In the genomic region with DNA sequence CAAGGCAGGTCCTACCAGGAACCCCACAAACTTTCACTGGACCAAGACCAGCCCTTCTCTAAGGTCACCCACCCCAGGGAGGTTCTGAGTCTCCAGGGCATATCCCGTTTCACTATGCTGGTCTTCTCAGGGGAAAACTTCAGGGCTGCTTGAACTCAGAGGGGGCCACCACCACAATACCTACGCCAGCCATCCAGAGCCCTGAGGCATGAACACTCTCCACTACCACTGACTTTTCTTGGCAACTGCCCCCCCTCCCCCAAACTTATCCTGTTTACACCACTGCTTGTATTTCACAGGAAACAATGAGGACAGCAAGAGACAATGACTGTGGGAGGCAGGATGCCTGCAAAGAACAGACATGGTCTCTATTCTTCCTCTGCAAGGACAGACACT, we compare ENCODE assay signal across 8 mouse cellular contexts. TPM values are rescaled to one million over a fixed set of nuclear protein-coding genes. Genes with fewer than 3 reads are reported as not detected.
DNase-seq lines count a peak whose midpoint lies in the region; ATAC-seq and TF ChIP-seq lines count a peak whose summit lies in the region.

No protein-coding gene starts in this region.

- ATAC-seq in kidney, embryonic 16.5 days (ENCODE audit: low FRiP score, low TSS enrichment), result peak; percentile 19; the same call in 1 of the 2 replicates

- H3K79me2 ChIP-seq in macrophage (ENCODE audit: inconsistent target), result peaks cover 91% of the 10 kb centered on the region

- H3K4me3 ChIP-seq in testis, adult 2 months (ENCODE audit: control insufficient read depth, low read depth, low read length), result no peak overlapping the region
- H3K4me3 ChIP-seq in heart, embryonic 10.5 days, result no peak overlapping the region
- H3K4me3 ChIP-seq in kidney, embryonic 16.5 days (ENCODE audit: low read length), result no peak overlapping the region
- H3K4me3 ChIP-seq in macrophage (ENCODE audit: inconsistent target), result no peak overlapping the region

- peak overlapping the region; percentile 20; the same call in 1 of the 2 replicates for H3K9ac ChIP-seq in kidney, embryonic 16.5 days (replicated peaks; ENCODE audit: low read length)

- no peak for TF ChIP-seq CTCF in testis, adult 2 months (IDR thresholded peaks at IDR 0.05; ENCODE audit: control insufficient read depth, insufficient read depth, insufficient replicate concordance, low read depth, low read length)

- DNase-seq in testis, postnatal 14 days (ENCODE audit: low spot score), result no peak
- DNase-seq in heart, embryonic 10.5 days (ENCODE audit: low spot score), result no peak
- no peak for DNase-seq in layer of hippocampus, postnatal 10 days (ENCODE audit: low spot score in 2 of 2)
- no peak for DNase-seq in gastrocnemius, adult 8-10 months (ENCODE audit: low spot score in 2 of 2)
- DNase-seq in cerebellum, adult 11-12 months, result no peak

- H3K9me3 ChIP-seq in heart, embryonic 10.5 days, result no peaks in the 10 kb centered on the region
- no peaks in the 10 kb centered on the region for H3K9me3 ChIP-seq in kidney, embryonic 16.5 days (ENCODE audit: low read length)

- H3K36me3 ChIP-seq in testis, adult 2 months (ENCODE audit: control insufficient read depth, insufficient read depth, low read length), result no peaks in the 10 kb centered on the region
- no peaks in the 10 kb centered on the region for H3K36me3 ChIP-seq in heart, embryonic 10.5 days
- no peaks in the 10 kb centered on the region for H3K36me3 ChIP-seq in kidney, embryonic 16.5 days (ENCODE audit: insufficient read depth, low read length)
- H3K36me3 ChIP-seq in macrophage (ENCODE audit: inconsistent target), result no peaks in the 10 kb centered on the region

- H3K4me2 ChIP-seq in kidney, embryonic 16.5 days (replicated peaks; ENCODE audit: low read depth, low read length), result peak overlapping the region; percentile 26

- no peak for TF ChIP-seq POLR2A in testis, adult 2 months (IDR thresholded peaks at IDR 0.05; ENCODE audit: control insufficient read depth, low read depth, low read length)

- 48% methylated on average over 2 of the region's 2 CpGs for WGBS in heart, embryonic 10.5 days
- 36% methylated on average over 2 of the region's 2 CpGs for WGBS in kidney, embryonic 16.5 days
- WGBS in macrophage (ENCODE audit: missing documents), result 5% methylated on average over 2 of the region's 2 CpGs

- peak overlapping the region; percentile 70 for H3K27ac ChIP-seq in testis, adult 2 months (ENCODE audit: control insufficient read depth, insufficient read depth, low read depth, low read length)
- peak overlapping the region; percentile 70 for H3K27ac ChIP-seq in heart, embryonic 10.5 days
- H3K27ac ChIP-seq in kidney, embryonic 16.5 days (ENCODE audit: low read length), result peak overlapping the region; percentile 90
- peak overlapping the region; percentile 91 for H3K27ac ChIP-seq in macrophage

- no peaks in the 10 kb centered on the region for H3K27me3 ChIP-seq in testis, adult 2 months (ENCODE audit: control insufficient read depth, insufficient read depth, low read length)
- no peaks in the 10 kb centered on the region for H3K27me3 ChIP-seq in heart, embryonic 10.5 days (ENCODE audit: insufficient read depth, poor library complexity, severe bottlenecking)
- H3K27me3 ChIP-seq in kidney, embryonic 16.5 days (ENCODE audit: insufficient read depth, low read length), result no peaks in the 10 kb centered on the region

- peaks cover 2% of the 10 kb centered on the region; the same call in 1 of the 2 replicates for H3K4me1 ChIP-seq in testis, adult 2 months (ENCODE audit: control insufficient read depth, insufficient read depth, low read length)
- H3K4me1 ChIP-seq in heart, embryonic 10.5 days, result peaks cover 81% of the 10 kb centered on the region
- H3K4me1 ChIP-seq in kidney, embryonic 16.5 days (ENCODE audit: insufficient read depth, low read length), result peaks cover 89% of the 10 kb centered on the region

RNA-seq across cellular contexts. Expression of a gene that starts 7.6 kb away (rescaled TPM):
- polyA plus RNA-seq in testis, adult 2 months (2012; rRNA removed), result 7.2 and 7.8 TPM in 2 replicates
- 42.3 and 58.6 TPM in 2 replicates for polyA plus RNA-seq in heart, embryonic 10.5 days (2016; fragmentation: Nextera tagmentation; extraction: Ambion mirVana)
- 138 and 144 TPM in 2 replicates for polyA plus RNA-seq in kidney, embryonic 16.5 days (2015; fragmentation: Nextera tagmentation; extraction: Ambion mirVana)
- 10 to 100 TPM; 13.5 to 89.6 (median 60.6) TPM for total RNA-seq in macrophage (2018; cell fraction: chromatin; rRNA removed)
- 10 to 100 TPM; 26.7 to 98.5 (median 51.9) TPM for total RNA-seq in macrophage (2018; cell fraction: cytosol; rRNA removed)
- total RNA-seq in macrophage (2018; cell fraction: nucleus; rRNA removed), result 100 to 1,000 TPM in 4 of 26 experiments, 10 to 100 TPM in 22; 29.7 to 119 (median 77.9) TPM
- 51.5 to 93.5 TPM (median 73.8 TPM) in 3 replicates for polyA plus RNA-seq in macrophage (2018)
- 10 to 100 TPM; 47.3 to 48.7 TPM for total RNA-seq in layer of hippocampus, postnatal 10 days (2021)
- total RNA-seq in gastrocnemius, adult 8-10 months (2022), result 10 to 100 TPM in 2 of 4 experiments, 1 to 10 TPM in 2; 8.9 to 11.6 (median 10.3) TPM

RNA-seq across cellular contexts. Expression of a gene that starts 54.6 kb away (rescaled TPM):
- polyA plus RNA-seq in testis, adult 2 months (2012; rRNA removed), result 41.1 and 45.1 TPM in 2 replicates
- 76.8 and 81.5 TPM in 2 replicates for polyA plus RNA-seq in heart, embryonic 10.5 days (2016; fragmentation: Nextera tagmentation; extraction: Ambion mirVana)
- polyA plus RNA-seq in kidney, embryonic 16.5 days (2015; fragmentation: Nextera tagmentation; extraction: Ambion mirVana), result 109 and 111 TPM in 2 replicates
- 10 to 100 TPM in 2 of 26 experiments, 1 to 10 TPM in 24; 1.2 to 11.1 (median 3.7) TPM for total RNA-seq in macrophage (2018; cell fraction: chromatin; rRNA removed)
- 10 to 100 TPM; 12.5 to 33.7 (median 20.3) TPM for total RNA-seq in macrophage (2018; cell fraction: cytosol; rRNA removed)
- 10 to 100 TPM in 15 of 26 experiments, 1 to 10 TPM in 11; 5.6 to 22.4 (median 11.0) TPM for total RNA-seq in macrophage (2018; cell fraction: nucleus; rRNA removed)
- polyA plus RNA-seq in macrophage (2018), result 20.9 to 32.3 TPM (median 29.6 TPM) in 3 replicates
- total RNA-seq in layer of hippocampus, postnatal 10 days (2021), result 100 to 1,000 TPM; 132 to 150 TPM
- total RNA-seq in gastrocnemius, adult 8-10 months (2022), result 10 to 100 TPM; 25.1 to 33.3 (median 30.0) TPM
